Mouse (Mus musculus) embryo, embryonic 11 days (tissue): ENCODE data around the gene Dock10.

ENCODE experiments used
- DNase-seq: peaks from one replicate; pipeline ENCODE4 v3.0.0-alpha.2; 2015

The Dock10 gene

DNA sequence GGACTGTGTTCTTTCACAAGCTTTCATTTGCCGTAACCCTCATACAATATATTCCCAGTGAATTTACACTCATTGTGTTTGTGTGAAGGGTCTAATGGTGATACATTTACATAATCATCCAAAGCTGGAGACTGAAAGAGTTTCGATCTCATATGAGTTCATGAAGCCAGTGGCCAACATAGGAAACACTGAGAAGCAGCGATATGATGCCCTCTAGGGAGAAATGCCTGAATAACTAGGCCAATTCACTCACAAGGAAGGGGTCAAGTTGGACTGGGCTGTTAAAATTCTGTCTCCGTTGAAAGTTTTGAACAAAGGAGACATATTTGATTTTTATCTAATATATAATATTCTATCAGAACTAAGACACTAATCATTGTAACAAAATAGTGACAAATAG lies 30.9 kb downstream of the Dock10 start:
- no peak for DNase-seq

DNA sequence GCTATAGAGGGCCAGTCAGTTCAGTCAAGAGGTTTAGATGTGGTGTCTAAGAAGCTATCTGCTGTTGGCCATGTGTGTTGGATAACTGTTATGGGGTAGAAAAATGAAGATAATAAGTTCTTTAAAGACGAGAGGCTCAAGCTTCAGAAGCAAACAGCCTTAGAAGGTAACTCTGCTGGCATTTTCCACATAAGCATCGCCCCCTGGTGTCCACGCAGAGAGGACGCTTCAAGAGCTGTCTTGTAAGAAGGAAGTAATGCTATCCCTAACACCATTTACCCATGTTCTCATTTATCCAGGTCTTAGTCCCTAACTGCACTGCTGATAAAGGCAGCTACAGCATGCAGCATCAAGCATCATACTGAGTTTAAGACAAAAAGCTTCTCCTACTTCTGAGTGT lies 35.7 kb downstream of the Dock10 start:
- DNase-seq, result peak; percentile 35

DNA sequence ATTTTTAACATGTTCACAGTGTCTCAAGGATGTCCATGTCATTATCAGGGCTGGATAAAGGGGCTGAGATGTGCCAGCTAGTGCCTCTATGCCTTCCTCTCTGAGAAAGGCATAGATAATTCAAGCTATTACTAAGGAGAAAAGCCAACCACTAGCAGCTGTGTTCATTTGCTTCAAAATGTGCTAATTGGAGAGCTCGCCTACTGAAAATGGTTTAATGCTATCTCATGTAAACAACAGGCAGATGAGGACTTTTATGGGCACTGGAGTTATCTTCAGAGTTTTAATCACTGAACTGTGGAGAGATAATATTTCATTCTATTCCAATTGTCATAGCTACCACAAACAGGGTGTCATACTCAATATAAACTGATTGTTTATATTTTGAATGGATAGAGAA lies 36.3 kb downstream of the Dock10 start:
- no peak for DNase-seq

- DNase-seq, result no peak
These were observed 37.1 kb downstream of the Dock10 start for GRCm38 (mm10) chr1:80721181-80721580.

DNA sequence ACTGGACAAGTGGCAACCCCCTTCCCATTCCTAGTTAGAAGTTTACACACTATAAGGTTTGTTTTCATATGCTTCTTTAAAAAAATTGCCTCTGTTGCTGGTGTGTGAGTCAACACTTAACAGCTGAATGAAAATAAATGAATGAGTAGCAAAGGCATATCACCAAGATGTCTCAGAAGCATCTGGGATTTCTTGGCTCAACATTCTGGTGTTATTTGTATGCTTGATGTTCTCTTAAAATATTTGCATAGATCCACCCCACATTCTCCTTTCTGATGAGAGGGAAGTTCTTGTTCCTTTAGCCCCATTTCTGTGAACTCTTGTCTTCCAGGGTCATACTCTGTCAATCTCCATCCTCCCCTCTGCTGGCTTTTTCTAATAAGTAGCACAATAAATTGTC lies 38.2 kb downstream of the Dock10 start:
- no peak for DNase-seq

DNA sequence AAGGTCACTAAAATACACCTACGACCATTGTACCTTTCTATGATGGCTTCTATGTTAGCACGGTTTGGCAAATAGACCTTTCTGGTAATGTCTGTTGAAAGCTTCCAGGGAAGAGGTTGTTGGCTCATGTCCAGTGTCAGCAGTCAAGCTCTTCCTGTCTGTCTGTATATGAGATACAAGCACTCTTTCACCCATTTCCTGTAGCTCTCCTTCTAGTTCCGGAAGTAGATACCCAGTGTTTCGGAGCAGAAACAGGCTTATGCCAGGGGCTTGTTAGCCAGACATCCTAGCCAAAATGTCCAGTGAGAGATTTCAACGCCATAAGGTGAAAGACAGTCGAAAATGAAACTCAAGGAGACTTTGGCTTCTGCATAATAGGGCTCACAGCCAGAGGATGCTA lies 38.9 kb downstream of the Dock10 start:
- DNase-seq, result no peak

GRCm38 (mm10) chr1:80718666-80719065 lies 39.7 kb downstream of the Dock10 start:
- DNase-seq, result no peak

- no peak for DNase-seq
These were observed 42.4 kb downstream of the Dock10 start for GRCm38 (mm10) chr1:80715917-80716316.

GRCm38 (mm10) chr1:80713920-80714319 lies 44.4 kb downstream of the Dock10 start:
- no peak for DNase-seq

GRCm38 (mm10) chr1:80710607-80711261 lies 47.6 kb downstream of the Dock10 start:
- DNase-seq, result no peak

GRCm38 (mm10) chr1:80710097-80710541 lies 48.2 kb downstream of the Dock10 start:
- DNase-seq, result no peak

GRCm38 (mm10) chr1:80709299-80709698 lies 49.0 kb downstream of the Dock10 start:
- DNase-seq, result no peak

- DNase-seq, result no peak
These were observed 55.0 kb downstream of the Dock10 start for GRCm38 (mm10) chr1:80703279-80703678.

DNA sequence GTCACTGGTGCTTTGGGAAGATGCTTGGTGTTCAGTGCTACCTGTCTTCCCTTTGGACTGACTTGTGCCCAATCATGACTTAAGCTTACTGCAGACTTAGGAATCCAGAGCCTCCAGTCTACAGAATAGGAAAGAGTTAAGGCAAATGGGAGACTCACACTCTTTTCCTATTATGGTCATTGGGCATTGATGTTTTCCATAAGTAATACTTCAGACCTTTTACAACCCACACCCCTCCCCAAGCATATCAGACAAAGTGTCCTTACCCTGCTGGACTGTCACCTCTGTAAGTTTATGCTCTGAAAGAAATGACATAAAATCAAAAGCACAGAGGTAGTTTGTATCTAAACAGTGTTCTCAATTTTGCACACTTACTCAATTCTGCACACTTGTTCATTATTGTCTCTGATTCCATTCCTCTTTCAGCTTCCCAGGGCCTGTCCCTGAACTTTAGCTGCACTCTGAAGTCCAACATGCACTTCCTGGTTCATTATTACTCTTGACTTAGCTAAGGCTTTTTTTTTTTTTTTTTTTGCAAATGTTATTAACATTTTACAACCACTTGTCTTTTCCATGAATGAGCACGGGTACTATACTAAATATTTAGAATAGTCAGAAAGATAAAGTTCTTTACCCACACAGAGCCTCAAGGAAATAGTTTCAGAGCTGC lies 82.2 kb downstream of the Dock10 start:
- DNase-seq, result no peak

DNA sequence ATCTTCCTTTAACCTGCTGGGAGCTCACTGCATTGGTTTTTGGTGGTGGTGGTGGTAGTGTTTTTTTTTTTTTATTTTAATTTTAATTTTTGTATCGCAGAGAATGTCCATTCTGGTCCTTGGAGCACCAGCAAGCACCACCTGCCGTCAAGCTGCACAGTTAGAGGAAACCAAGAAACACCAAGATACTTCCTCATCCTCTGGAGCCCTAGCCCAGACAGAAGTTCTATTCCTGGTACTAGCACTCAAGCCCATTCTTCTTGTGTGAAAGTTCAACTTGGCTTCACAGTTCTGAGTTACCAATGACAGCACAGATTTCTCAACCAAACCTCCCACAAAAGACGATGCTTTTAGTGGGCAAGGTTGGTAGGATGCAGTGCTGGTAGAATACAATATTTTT lies 86.6 kb downstream of the Dock10 start:
- DNase-seq, result no peak

DNA sequence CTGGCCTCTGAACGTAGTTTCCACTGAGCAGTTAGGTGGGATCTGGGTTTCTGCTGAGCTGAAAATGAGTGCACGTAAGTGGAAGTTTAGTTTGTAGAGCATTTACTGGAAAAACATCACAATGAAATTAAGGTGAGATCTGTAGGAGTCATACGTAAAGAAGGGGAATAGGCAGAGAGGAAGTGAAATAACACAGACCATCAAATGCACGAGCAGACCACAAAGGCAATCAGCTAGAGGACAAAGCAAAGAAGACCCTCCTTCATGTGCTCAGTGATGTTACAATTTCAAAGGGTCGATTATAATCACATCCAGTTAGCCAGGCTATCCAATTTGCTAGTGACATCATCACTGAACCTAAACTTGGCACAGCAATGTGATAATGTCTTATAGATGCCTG lies 87.3 kb downstream of the Dock10 start:
- no peak for DNase-seq

DNA sequence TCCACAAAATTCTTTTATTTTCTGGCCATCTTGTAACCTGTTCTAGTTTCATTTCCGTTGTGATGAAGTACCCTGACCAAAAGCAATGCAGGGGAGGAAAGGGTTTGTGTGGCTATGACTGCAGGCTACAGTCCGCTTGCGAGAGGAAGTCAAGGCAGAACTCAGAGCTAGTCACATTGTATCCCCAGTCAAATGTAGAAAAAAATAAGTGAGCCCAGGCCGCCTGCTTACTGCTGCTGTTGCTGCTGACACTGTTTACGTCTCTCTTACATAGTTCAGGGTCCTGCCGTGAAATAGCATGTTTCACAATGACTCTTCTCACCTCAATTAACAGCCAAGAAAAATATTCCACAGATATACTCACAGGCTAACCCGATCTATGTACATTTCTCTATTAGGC lies 87.9 kb downstream of the Dock10 start:
- DNase-seq, result no peak

DNA sequence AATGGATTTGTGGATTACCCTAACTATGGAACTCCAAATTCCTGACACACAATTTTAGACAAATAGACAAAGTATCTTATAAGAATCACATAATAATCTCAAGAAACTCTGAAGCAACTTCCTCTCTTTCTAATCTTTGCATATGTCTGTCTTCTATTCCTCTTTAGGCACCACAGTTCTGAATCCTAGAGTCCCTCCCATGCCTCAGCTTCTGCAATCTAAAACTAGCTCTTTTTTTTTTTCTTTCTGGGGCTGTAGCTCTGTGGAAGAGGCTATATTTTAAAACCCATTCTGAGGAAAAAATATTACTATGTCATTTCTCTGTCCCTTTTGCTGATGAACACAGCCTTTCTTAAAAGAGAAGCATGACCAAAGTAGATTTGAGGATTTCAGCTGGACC lies 92.6 kb downstream of the Dock10 start:
- DNase-seq, result no peak

- DNase-seq, result no peak
These were observed 93.2 kb downstream of the Dock10 start for GRCm38 (mm10) chr1:80665161-80665560.

DNA sequence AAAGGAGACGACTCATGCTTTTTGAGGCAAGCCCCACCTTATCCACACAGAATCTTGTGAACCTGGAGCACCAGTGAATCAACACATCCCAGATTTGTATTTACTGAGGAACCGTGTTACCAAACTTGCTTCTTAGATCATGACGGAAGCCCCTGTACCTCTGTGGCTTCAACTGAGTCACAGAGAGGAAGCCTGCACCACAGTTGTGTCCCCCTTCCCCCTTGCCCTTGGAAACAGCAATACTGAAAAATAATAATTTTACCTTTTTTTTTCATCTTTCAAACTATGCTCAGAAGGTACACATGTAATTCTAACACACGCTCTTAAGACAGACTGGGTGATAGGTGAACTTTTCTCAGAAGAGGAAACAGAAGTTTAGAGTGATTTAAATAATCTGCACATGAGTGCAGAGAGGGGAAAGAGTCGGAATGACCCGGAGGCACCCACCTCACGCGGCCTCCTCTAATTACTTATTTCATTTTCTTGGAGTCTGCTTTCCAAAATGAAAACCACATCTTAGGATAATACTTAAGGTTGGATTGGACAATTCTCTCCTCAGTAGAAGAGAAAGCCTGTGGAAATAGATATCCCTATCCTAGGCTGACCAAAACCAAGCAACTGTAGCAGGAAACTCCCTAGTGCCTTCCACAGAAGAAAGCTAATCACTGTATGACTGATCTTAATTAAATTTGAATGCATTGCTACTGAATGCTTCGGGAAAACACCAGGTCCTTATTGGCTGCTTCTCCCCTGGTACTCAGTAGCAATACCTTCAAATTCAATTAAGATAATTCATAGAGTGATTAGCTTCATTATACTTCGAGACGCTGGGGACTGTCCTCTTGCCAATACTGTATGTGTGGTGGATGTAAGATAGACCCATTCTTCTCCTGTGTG lies 96.6 kb downstream of the Dock10 start:
- DNase-seq, result no peak

DNA sequence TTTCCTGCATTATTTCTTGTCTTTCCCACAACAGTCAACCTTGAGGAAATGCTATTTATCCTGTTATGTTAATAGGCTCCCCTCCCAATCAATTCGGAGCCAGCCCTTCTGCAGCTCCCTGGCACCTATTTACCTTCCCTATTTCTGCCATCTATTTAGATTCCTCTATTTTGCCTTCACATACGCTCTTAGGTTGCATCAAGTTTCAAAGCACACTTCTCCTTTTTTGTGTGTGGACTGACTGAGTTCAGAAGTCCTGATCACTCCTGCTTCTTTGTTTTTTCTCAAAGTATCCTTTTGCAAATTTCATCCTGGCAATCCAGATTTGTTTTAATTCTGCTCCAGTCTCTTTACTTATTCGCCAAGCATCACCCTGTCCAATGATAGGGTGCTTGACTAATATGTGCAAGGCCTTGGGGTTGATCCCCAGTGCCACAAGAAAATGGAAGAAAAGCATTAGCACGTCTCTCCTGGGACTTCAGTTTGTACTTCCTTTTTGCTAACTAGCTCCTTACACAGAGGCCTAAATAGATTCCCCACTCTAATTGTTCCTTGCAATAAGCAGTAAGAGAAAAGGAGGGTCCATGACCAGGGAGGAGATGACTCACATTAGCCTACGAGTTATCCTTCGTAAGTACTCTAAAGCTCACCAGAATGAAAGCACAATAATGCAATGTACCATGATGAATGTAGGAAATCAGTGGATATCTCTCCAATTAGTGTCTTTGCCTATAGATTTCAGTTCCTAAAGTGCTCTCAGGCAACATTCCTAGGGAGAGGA lies 98.7 kb downstream of the Dock10 start:
- no peak for DNase-seq

GRCm38 (mm10) chr1:80656389-80656788 lies 101.9 kb downstream of the Dock10 start:
- DNase-seq, result peak; percentile 16

DNA sequence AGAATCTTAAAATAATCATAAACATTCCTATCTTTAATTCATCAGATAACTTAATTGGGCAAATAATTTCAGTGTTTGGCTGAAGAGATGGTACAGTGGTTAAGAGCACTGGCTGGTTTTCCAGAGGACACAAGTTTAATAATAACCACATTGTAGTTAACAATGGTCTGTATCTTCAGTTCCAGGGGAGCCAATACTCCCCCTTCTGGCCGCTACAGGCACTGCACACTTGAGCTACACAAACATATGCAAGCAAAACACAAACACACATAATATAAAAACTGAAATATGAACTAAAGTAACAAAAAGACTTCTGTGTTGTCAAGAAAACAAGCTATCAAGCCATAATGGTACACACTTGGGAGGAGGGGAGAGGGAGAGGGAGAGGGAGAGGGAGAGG lies 102.5 kb downstream of the Dock10 start:
- DNase-seq, result no peak
